Comparison of ENCODE assay signal across 13 mouse cellular contexts in genomic region chr15:12274053-12274769, GRCm38 (mm10). TPM values are rescaled to one million over a fixed set of nuclear protein-coding genes. Genes with fewer than 3 reads are reported as not detected.
DNase-seq lines count a peak whose midpoint lies in the region; ATAC-seq and TF ChIP-seq lines count a peak whose summit lies in the region.
"Had no signal": no experiment of that assay in that cellular context is flagged by ENCODE, and none has a peak within 500 bp of the region (broad histone marks: within the 10 kb centered on the region; RNA-seq: fewer than 3 reads in every experiment).

No protein-coding gene starts in this region.

- no peak for ATAC-seq in heart, postnatal 0 days (ENCODE audit: insufficient read depth, low read depth)
- ATAC-seq in midbrain, embryonic 14.5 days (ENCODE audit: low FRiP score, low TSS enrichment), result no peak
- no peak for ATAC-seq in midbrain, embryonic 11.5 days (ENCODE audit: low FRiP score)
- ATAC-seq in granulocyte monocyte progenitor cell, adult 5-6 weeks (replicated peaks; ENCODE audit: poor library complexity, severe bottlenecking), result no peak

- TF ChIP-seq CTCF in heart, postnatal 0 days (IDR thresholded peaks at IDR 0.05; ENCODE audit: low read depth), result 0 out of 2 replicates have a peak, but pooled peaks have one; percentile 10

- no peaks in the 10 kb centered on the region for H3K4me1 ChIP-seq in heart, postnatal 0 days (ENCODE audit: control insufficient read depth, insufficient read depth)
- H3K4me1 ChIP-seq in midbrain, embryonic 14.5 days (ENCODE audit: control insufficient read depth, insufficient read depth, low read length), result no peaks in the 10 kb centered on the region
- H3K4me1 ChIP-seq in midbrain, embryonic 11.5 days (ENCODE audit: control insufficient read depth, insufficient read depth, low read length), result no peaks in the 10 kb centered on the region
- H3K4me1 ChIP-seq: hindbrain, embryonic 15.5 days had no signal

- peaks cover 20% of the 10 kb centered on the region for H3K36me3 ChIP-seq in heart, postnatal 0 days (replicated peaks; ENCODE audit: control insufficient read depth, insufficient read depth, low read length)
- peaks cover 29% of the 10 kb centered on the region for H3K36me3 ChIP-seq in midbrain, embryonic 14.5 days (ENCODE audit: control insufficient read depth, insufficient read depth, low read length)
- no peaks in the 10 kb centered on the region; the same call in 1 of the 2 replicates for H3K36me3 ChIP-seq in midbrain, embryonic 11.5 days (ENCODE audit: control insufficient read depth, insufficient read depth, low read length)

- 55% methylated on average over 4 of the region's 4 CpGs for WGBS in heart, postnatal 0 days
- 67% methylated on average over 4 of the region's 4 CpGs for WGBS in midbrain, embryonic 14.5 days
- WGBS in midbrain, embryonic 11.5 days, result 75% methylated on average over 4 of the region's 4 CpGs

- no peaks in the 10 kb centered on the region for H3K27me3 ChIP-seq in heart, postnatal 0 days (ENCODE audit: control insufficient read depth, insufficient read depth, low read length)
- H3K27me3 ChIP-seq in midbrain, embryonic 14.5 days (ENCODE audit: control insufficient read depth, insufficient read depth, low read length), result no peaks in the 10 kb centered on the region
- no peaks in the 10 kb centered on the region for H3K27me3 ChIP-seq in midbrain, embryonic 11.5 days (ENCODE audit: control insufficient read depth, insufficient read depth, low read length)
- H3K27me3 ChIP-seq: hindbrain, embryonic 15.5 days; liver, embryonic 13.5 days had no signal

- no peak overlapping the region for H3K4me3 ChIP-seq in heart, postnatal 0 days (ENCODE audit: low read depth, low read length)
- H3K4me3 ChIP-seq in midbrain, embryonic 14.5 days (replicated peaks; ENCODE audit: low read depth, low read length), result no peak overlapping the region
- no peak overlapping the region for H3K4me3 ChIP-seq in midbrain, embryonic 11.5 days (ENCODE audit: low read depth, low read length)
- H3K4me3 ChIP-seq: hindbrain, embryonic 15.5 days; liver, embryonic 13.5 days had no signal

- no peak for TF ChIP-seq EP300 in heart, postnatal 0 days (IDR thresholded peaks at IDR 0.05; ENCODE audit: low read depth)

- DNase-seq in heart, postnatal 0 days (ENCODE audit: low spot score), result no peak
- DNase-seq in heart, adult 18-20 months, result no peak
- DNase-seq in midbrain, embryonic 14.5 days, result peak; percentile 16
- DNase-seq in midbrain, embryonic 11.5 days (ENCODE audit: low spot score, missing footprints), result no peak
- DNase-seq in brain, adult 2 months (ENCODE audit: low read depth, low spot score), result peak; percentile 23
- no peak for DNase-seq in testis, postnatal 10 days (ENCODE audit: low spot score)
- DNase-seq: adrenal gland, adult 8-10 months; liver, embryonic 13.5 days; thymus, adult 18-20 months had no signal

- no peak overlapping the region for H3K27ac ChIP-seq in heart, postnatal 0 days (ENCODE audit: low read depth)
- no peak overlapping the region for H3K27ac ChIP-seq in midbrain, embryonic 14.5 days (replicated peaks; ENCODE audit: low read depth, low read length)
- no peak overlapping the region for H3K27ac ChIP-seq in midbrain, embryonic 11.5 days (ENCODE audit: low read depth, low read length)
- H3K27ac ChIP-seq: hindbrain, embryonic 15.5 days; liver, embryonic 13.5 days had no signal

- H3K9ac ChIP-seq in heart, postnatal 0 days (replicated peaks; ENCODE audit: low read depth, low read length), result no peak overlapping the region
- no peak overlapping the region for H3K9ac ChIP-seq in midbrain, embryonic 14.5 days (replicated peaks; ENCODE audit: low read length)
- no peak overlapping the region for H3K9ac ChIP-seq in midbrain, embryonic 11.5 days (ENCODE audit: low read length)
- H3K9ac ChIP-seq: hindbrain, embryonic 15.5 days; liver, embryonic 13.5 days had no signal

- H3K4me2 ChIP-seq in heart, postnatal 0 days (ENCODE audit: low read depth, low read length), result no peak overlapping the region
- H3K4me2 ChIP-seq in midbrain, embryonic 14.5 days (ENCODE audit: low read length), result no peak overlapping the region
- no peak overlapping the region for H3K4me2 ChIP-seq in midbrain, embryonic 11.5 days
- H3K4me2 ChIP-seq: heart, embryonic 11.5 days; hindbrain, embryonic 15.5 days; liver, embryonic 13.5 days had no signal

- no peaks in the 10 kb centered on the region for H3K9me3 ChIP-seq in heart, postnatal 0 days (replicated peaks; ENCODE audit: control insufficient read depth, low read length)
- no peaks in the 10 kb centered on the region for H3K9me3 ChIP-seq in midbrain, embryonic 14.5 days (ENCODE audit: control insufficient read depth, low read length)
- no peaks in the 10 kb centered on the region for H3K9me3 ChIP-seq in midbrain, embryonic 11.5 days (ENCODE audit: control insufficient read depth, low read length)
- H3K9me3 ChIP-seq: hindbrain, embryonic 15.5 days; liver, embryonic 13.5 days had no signal

RNA-seq across cellular contexts. Expression of gene Golph3, which starts 47.0 kb away (rescaled TPM):
- total RNA-seq in heart, postnatal 0 days (2014; rRNA removed; ENCODE audit: low replicate concordance), result 135 and 215 TPM in 2 replicates
- polyA plus RNA-seq in heart, postnatal 0 days (2015; fragmentation: Nextera tagmentation; extraction: Ambion mirVana), result 51.1 and 55.3 TPM in 2 replicates
- total RNA-seq in heart, adult 18-20 months (2021), result 10 to 100 TPM; 82.6 to 93.4 TPM
- 74.5 and 88.2 TPM in 2 replicates for polyA plus RNA-seq in midbrain, embryonic 14.5 days (2014; fragmentation: Nextera tagmentation; extraction: Ambion mirVana)
- polyA plus RNA-seq in midbrain, embryonic 11.5 days (2014; fragmentation: Nextera tagmentation; extraction: Ambion mirVana), result 114 and 118 TPM in 2 replicates
- total RNA-seq in granulocyte monocyte progenitor cell, adult 5-6 weeks (2014; fragmentation: Nextera tagmentation), result 64.1 and 73.3 TPM in 2 replicates
- 92.7 and 98.3 TPM in 2 replicates for total RNA-seq in granulocyte monocyte progenitor cell, adult 5-6 weeks (2017)

RNA-seq across cellular contexts. Expression of gene 1810049J17Rik, which starts 47.5 kb away (rescaled TPM):
- not detected in 2 replicates for total RNA-seq in heart, postnatal 0 days (2014; rRNA removed; ENCODE audit: low replicate concordance)
- polyA plus RNA-seq in heart, postnatal 0 days (2015; fragmentation: Nextera tagmentation; extraction: Ambion mirVana), result 0.44 and 1.1 TPM in 2 replicates
- 1 to 10 TPM; 1.1 to 1.2 TPM for total RNA-seq in heart, adult 18-20 months (2021)
- polyA plus RNA-seq in midbrain, embryonic 14.5 days (2014; fragmentation: Nextera tagmentation; extraction: Ambion mirVana), result 1.6 and 1.7 TPM in 2 replicates
- 0.94 and 2.5 TPM in 2 replicates for polyA plus RNA-seq in midbrain, embryonic 11.5 days (2014; fragmentation: Nextera tagmentation; extraction: Ambion mirVana)
- total RNA-seq in granulocyte monocyte progenitor cell, adult 5-6 weeks (2014; fragmentation: Nextera tagmentation), result not detected in 2 replicates
- total RNA-seq in granulocyte monocyte progenitor cell, adult 5-6 weeks (2017), result not detected in 2 replicates
- polyA plus RNA-seq: heart, embryonic 11.5 days; small intestine, adult 2 months had no signal

Comparison
In these comparisons a context has a peak if more than half of its experiments do, and no peak if none do; other contexts are left out.
1. DNase-seq: peak in midbrain, embryonic 14.5 days (single experiment) and brain, adult 2 months (single experiment); none in heart, postnatal 0 days (single experiment), heart, adult 18-20 months (0 of 2), midbrain, embryonic 11.5 days (single experiment) and testis, postnatal 10 days (single experiment).